Mouse (Mus musculus) cortical plate, adult 2 months (tissue): ENCODE results near the gene AB124611.

ENCODE experiments used
- CTCF ChIP-seq: fragments of 200-500 bp; IDR thresholded peaks from 2 replicates; pipeline ENCODE4 v1.5.1; 2011; ENCODE audit warnings: mild to moderate bottlenecking, control low read depth, low read length; ENCODE audit not compliant: insufficient read depth; ENCODE audit errors: extremely low read depth
- POLR2A ChIP-seq: fragments of 200-500 bp; IDR thresholded peaks from 2 replicates; pipeline ENCODE4 v1.6.1; 2011; ENCODE audit warnings: mild to moderate bottlenecking, low read length, control low read depth; ENCODE audit not compliant: insufficient read depth; ENCODE audit errors: extremely low read depth

GRCm38 (mm10) chr9:21546789-21547074 is 20.8 kb downstream of the AB124611 start, which contains the start of gene Carm1:
- TF ChIP-seq CTCF, result no peak
- TF ChIP-seq POLR2A, result no peak
